Mouse (Mus musculus) layer of hippocampus, adult 6 months (tissue): ENCODE data around the gene Suv39h1. TPM values are rescaled to one million over a fixed set of nuclear protein-coding genes. Genes with fewer than 3 reads are reported as not detected.

ENCODE experiments used
- long read RNA-seq, 2 experiments: library from polyadenylated mRNA; unstranded; transcript quantifications; one replicate each; pipeline ENCODE4 v2.0.0; 2019 to 2020
- polyA plus RNA-seq: library from polyadenylated mRNA; unstranded; fragments of <200 nt; fragmentation: Nextera tagmentation; gene quantifications from 2 replicates; pipeline ENCODE4 v1.2.3, GENCODE M21; 2021

Suv39h1 gene
- polyA plus RNA-seq = 8.3 and 8.7 TPM in 2 replicates
- long read RNA-seq, experiment 1, transcript Suv39h1-202 (6 exons, 2,778 nt) = major isoform, 10 of 25 reads
- long read RNA-seq, experiment 1, transcript Suv39h1-203 (6 exons, 3,116 nt) = minor isoform, 6 of 25 reads
- long read RNA-seq, experiment 1, partial matches to known transcripts = 6 of 25 reads
- long read RNA-seq, experiment 1, other reads (novel, unspliced or antisense) = 3 of 25 reads
- long read RNA-seq, experiment 2, transcript Suv39h1-202 (6 exons, 2,778 nt) = minor isoform, 26 of 68 reads
- long read RNA-seq, experiment 2, transcript Suv39h1-203 (6 exons, 3,116 nt) = major isoform, 27 of 68 reads
- long read RNA-seq, experiment 2, partial matches to known transcripts = 9 of 68 reads
- long read RNA-seq, experiment 2, other reads (novel, unspliced or antisense) = 5 of 68 reads

GRCm38 (mm10) chrX:8074430-8075014 lies at the start of gene Suv39h1:
Gene Suv39h1, minus strand, starts transcription at chrX:8074760.

DNA sequence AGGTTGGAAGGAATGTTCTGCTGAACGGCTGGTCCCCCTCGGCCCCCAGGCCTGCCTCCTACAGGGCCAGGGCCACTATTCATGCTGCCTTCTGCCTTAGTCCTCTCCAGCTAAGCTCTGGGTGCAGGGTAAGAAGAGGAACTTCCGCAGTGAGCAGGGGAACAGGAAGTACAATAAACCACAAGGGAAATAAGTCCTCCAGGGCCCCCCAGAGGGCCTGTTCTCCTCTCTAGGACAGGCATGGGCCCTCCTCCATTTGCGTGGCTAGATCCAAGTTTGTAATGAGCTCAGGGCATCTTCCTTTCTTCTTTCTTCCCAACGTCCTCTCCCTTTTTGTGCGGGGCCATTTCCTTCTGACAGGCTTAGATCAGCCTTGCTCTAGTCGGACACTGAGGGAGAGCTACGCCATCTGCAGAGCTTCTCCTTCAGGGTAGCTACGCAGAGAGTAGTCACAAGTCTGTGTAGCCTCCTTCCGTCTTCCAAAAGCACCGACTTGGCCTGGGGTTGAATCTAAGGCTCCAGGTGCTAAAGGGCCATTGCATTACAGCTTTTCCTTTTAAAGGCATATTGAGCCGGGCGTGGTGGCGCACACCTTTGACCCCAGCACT lies 15.9 kb upstream of the Suv39h1 start, which contains the start of gene Was:
Gene Was (minus strand): TSS at position 153 of the 608 bp plus-strand sequence.

GRCm38 (mm10) chrX:8018286-8018685 lies 56.3 kb downstream of the Suv39h1 start, which contains the start of gene Glod5:
Gene Glod5, minus strand, starts transcription at chrX:8018492.

Other genes with a start within 250 kb of the Suv39h1 start
- gene Otud5, start 233.4 kb downstream of the Suv39h1 start, polyA plus RNA-seq = 5.8 and 6.1 TPM in 2 replicates
- gene Pim2, start 196.5 kb downstream of the Suv39h1 start, polyA plus RNA-seq = 36.8 and 47.0 TPM in 2 replicates
- 20.7 and 23.1 TPM in 2 replicates for gene Slc35a2, start 190.7 kb downstream of the Suv39h1 start, polyA plus RNA-seq
- 76.7 and 79.2 TPM in 2 replicates for gene Pqbp1, start 175.5 kb downstream of the Suv39h1 start, polyA plus RNA-seq
- gene Timm17b, start 175.4 kb downstream of the Suv39h1 start, polyA plus RNA-seq = 49.4 and 51.9 TPM in 2 replicates
- not detected in 2 replicates for gene Gm10491, start 166.9 kb downstream of the Suv39h1 start, polyA plus RNA-seq
- gene Gm10490, start 165.2 kb downstream of the Suv39h1 start, polyA plus RNA-seq = not detected in 2 replicates
- 450 and 585 TPM in 2 replicates for gene Pcsk1n, start 154.9 kb downstream of the Suv39h1 start, polyA plus RNA-seq
- gene Eras, start 146.2 kb downstream of the Suv39h1 start, polyA plus RNA-seq = not detected in 2 replicates
- 9.5 and 10.1 TPM in 2 replicates for gene Hdac6, start 126.9 kb downstream of the Suv39h1 start, polyA plus RNA-seq
- gene Gata1, start 96.7 kb downstream of the Suv39h1 start, polyA plus RNA-seq = not detected in 2 replicates
- gene Glod5, start 56.3 kb downstream of the Suv39h1 start, polyA plus RNA-seq = not detected in 2 replicates
- gene Was, start 15.7 kb upstream of the Suv39h1 start, polyA plus RNA-seq = 0.23 and 0.29 TPM in 2 replicates
- 18.4 and 21.3 TPM in 2 replicates for gene Wdr13, start 58.1 kb upstream of the Suv39h1 start, polyA plus RNA-seq
- gene Rbm3, start 71.1 kb upstream of the Suv39h1 start, polyA plus RNA-seq = 146 and 150 TPM in 2 replicates
- 9.3 and 13.0 TPM in 2 replicates for gene Tbc1d25, start 101.4 kb upstream of the Suv39h1 start, polyA plus RNA-seq
- gene Ebp, start 118.8 kb upstream of the Suv39h1 start, polyA plus RNA-seq = 21.4 and 24.5 TPM in 2 replicates
- gene Porcn, start 131.8 kb upstream of the Suv39h1 start, polyA plus RNA-seq = 67.0 and 87.1 TPM in 2 replicates
- 29.7 and 33.4 TPM in 2 replicates for gene Ftsj1, start 177.6 kb upstream of the Suv39h1 start, polyA plus RNA-seq
- 2.9 and 6.3 TPM in 2 replicates for gene Slc38a5, start 196.4 kb upstream of the Suv39h1 start, polyA plus RNA-seq